8 mouse cellular contexts compared by ENCODE assay signal in genomic region chr6:71908481-71909381, GRCm38 (mm10). TPM values are rescaled to one million over a fixed set of nuclear protein-coding genes. Genes with fewer than 3 reads are reported as not detected.
DNase-seq lines count a peak whose midpoint lies in the region; ATAC-seq lines count a peak whose summit lies in the region.

TSS of gene Ptcd3 (minus strand) at chr6:71908750.
TSS of gene Polr1a (plus strand) at chr6:71909053.

- ATAC-seq in hematopoietic stem cell, adult 5-6 weeks (replicated peaks in 1 of 2; ENCODE audit: insufficient read depth in 1 of 2, low FRiP score in 2 of 2, low TSS enrichment in 1 of 2, low read depth in 1 of 2, poor library complexity in 2 of 2, severe bottlenecking in 2 of 2): peak; percentile 92 to 93
- peak; percentile 93 for ATAC-seq in lung, embryonic 16.5 days (ENCODE audit: low read depth)

- no peaks in the 10 kb centered on the region for H3K27me3 ChIP-seq in lung, embryonic 16.5 days (ENCODE audit: control insufficient read depth, insufficient read depth, low read depth, low read length)

- peak; percentile 87 for DNase-seq in MEL-GATA-1-ER (ENCODE audit: extremely low read depth, low read depth)
- DNase-seq in cerebellum, adult 8-10 months: peak; percentile 93
- DNase-seq in forelimb bud, embryonic 11.5 days (ENCODE audit: low read depth, low spot score): peak; percentile 94
- DNase-seq in layer of hippocampus, adult 9-10 months (ENCODE audit: low spot score): peak; percentile 96
- peak; percentile 86 for DNase-seq in ovary, postnatal 10 days (ENCODE audit: low spot score)
- DNase-seq in thymus, postnatal 10 days (ENCODE audit: low spot score in 2 of 2): peak; percentile 82 to 91

- WGBS in lung, embryonic 16.5 days: under 1% methylated on average over 57 of the region's 58 CpGs

- H3K4me2 ChIP-seq in lung, embryonic 16.5 days (ENCODE audit: low read depth, low read length): peak within 1 kb of the TSS; percentile 73

- peaks cover 14% of the 10 kb centered on the region for H3K36me3 ChIP-seq in lung, embryonic 16.5 days (ENCODE audit: control insufficient read depth, insufficient read depth, low read length)

- H3K4me1 ChIP-seq in lung, embryonic 16.5 days (replicated peaks; ENCODE audit: control insufficient read depth, insufficient read depth, low read length): peaks cover 8% of the 10 kb centered on the region

- H3K9ac ChIP-seq in lung, embryonic 16.5 days (ENCODE audit: low read length): peak within 1 kb of the TSS; percentile 70

- no peaks in the 10 kb centered on the region for H3K9me3 ChIP-seq in lung, embryonic 16.5 days (ENCODE audit: control insufficient read depth, low read length)

- peak within 1 kb of the TSS; percentile 77 for H3K27ac ChIP-seq in lung, embryonic 16.5 days (ENCODE audit: low read length)

- H3K4me3 ChIP-seq in lung, embryonic 16.5 days (ENCODE audit: low read length): peak within 1 kb of the TSS; percentile 80

RNA-seq across cellular contexts. Expression of gene Ptcd3, which starts in this region (rescaled TPM):
- total RNA-seq in hematopoietic stem cell, adult 5-6 weeks (2017): 145 and 188 TPM in 2 replicates
- polyA plus RNA-seq in lung, embryonic 16.5 days (2015; fragmentation: Nextera tagmentation; extraction: Ambion mirVana): 85.5 and 86.2 TPM in 2 replicates

RNA-seq across cellular contexts. Expression of gene Polr1a, which starts in this region (rescaled TPM):
- 87.4 and 100 TPM in 2 replicates for total RNA-seq in hematopoietic stem cell, adult 5-6 weeks (2017)
- polyA plus RNA-seq in lung, embryonic 16.5 days (2015; fragmentation: Nextera tagmentation; extraction: Ambion mirVana): 26.5 and 27.1 TPM in 2 replicates

Comparison
In these comparisons a context has a peak if more than half of its experiments do, and no peak if none do; other contexts are left out.
1. Peak in every context shown above with its lines: DNase-seq, ATAC-seq, H3K4me3 ChIP-seq and H3K27ac ChIP-seq.